ENCODE assay signal across 9 mouse cellular contexts in the genomic region with DNA sequence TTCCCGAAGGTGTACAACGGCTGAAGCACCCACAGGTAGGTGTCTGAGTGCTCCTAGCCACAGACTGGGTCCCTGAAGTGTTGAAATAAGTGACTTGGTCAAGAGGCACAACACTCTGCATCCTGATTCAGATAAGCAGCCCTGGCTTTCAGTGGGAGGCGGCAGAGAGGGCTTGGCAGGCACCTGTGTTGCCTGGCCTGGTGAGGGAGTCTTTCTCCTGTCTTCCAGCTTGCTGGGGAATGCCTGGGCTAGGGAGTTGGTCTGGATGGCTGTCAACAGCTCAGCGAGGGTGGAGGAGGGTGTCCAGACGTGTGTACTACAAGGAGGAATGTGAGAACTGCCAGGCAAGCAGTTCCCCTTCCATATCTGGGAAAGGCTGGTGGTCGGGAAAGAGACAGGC. TPM values are rescaled to one million over a fixed set of nuclear protein-coding genes. Genes with fewer than 3 reads are reported as not detected.
DNase-seq lines count a peak whose midpoint lies in the region; ATAC-seq and TF ChIP-seq lines count a peak whose summit lies in the region.
"Had no signal": no experiment of that assay in that cellular context is flagged by ENCODE, and none has a peak within 500 bp of the region (broad histone marks: within the 10 kb centered on the region; RNA-seq: fewer than 3 reads in every experiment).

No protein-coding gene starts in this region.

- TF ChIP-seq CTCF in lung, embryonic 14.5 days (IDR thresholded peaks at IDR 0.05; ENCODE audit: low read depth) = peak; percentile 17

- H3K4me2 ChIP-seq in lung, embryonic 14.5 days = no peak overlapping the region
- H3K4me2 ChIP-seq in midbrain, embryonic 16.5 days (ENCODE audit: low read length) = no peak overlapping the region
- no peak overlapping the region for H3K4me2 ChIP-seq in liver, embryonic 12.5 days

- H3K27me3 ChIP-seq in lung, embryonic 14.5 days (ENCODE audit: insufficient read depth, low read length) = no peaks in the 10 kb centered on the region
- no peaks in the 10 kb centered on the region for H3K27me3 ChIP-seq in midbrain, embryonic 16.5 days (ENCODE audit: control insufficient read depth, insufficient read depth, low read depth, low read length)
- no peaks in the 10 kb centered on the region for H3K27me3 ChIP-seq in liver, embryonic 12.5 days (replicated peaks)

- H3K4me3 ChIP-seq in lung, embryonic 14.5 days (ENCODE audit: low read depth, low read length) = no peak overlapping the region
- no peak overlapping the region for H3K4me3 ChIP-seq in midbrain, embryonic 16.5 days (ENCODE audit: low read depth, low read length)
- H3K4me3 ChIP-seq in liver, embryonic 12.5 days = no peak overlapping the region
- H3K4me3 ChIP-seq: midbrain, embryonic 10.5 days had no signal

- 0 out of 2 replicates have a peak, but pooled peaks have one; percentile 18 for ATAC-seq in lung, embryonic 14.5 days (ENCODE audit: insufficient read depth)
- ATAC-seq in midbrain, embryonic 16.5 days = no peak
- ATAC-seq in liver, embryonic 12.5 days = no peak

- no peak overlapping the region for H3K9ac ChIP-seq in lung, embryonic 14.5 days
- H3K9ac ChIP-seq in midbrain, embryonic 16.5 days (ENCODE audit: low read depth, low read length) = no peak overlapping the region
- H3K9ac ChIP-seq in liver, embryonic 12.5 days = no peak overlapping the region

- no peaks in the 10 kb centered on the region for H3K9me3 ChIP-seq in lung, embryonic 14.5 days (ENCODE audit: low read depth, low read length)
- H3K9me3 ChIP-seq in midbrain, embryonic 16.5 days (replicated peaks; ENCODE audit: control insufficient read depth, low read length, poor library complexity, severe bottlenecking) = no peaks in the 10 kb centered on the region
- no peaks in the 10 kb centered on the region for H3K9me3 ChIP-seq in liver, embryonic 12.5 days (replicated peaks)
- H3K9me3 ChIP-seq: midbrain, embryonic 10.5 days had no signal

- intact Hi-C loops in heart, postnatal 25 days (cut with DNase I) = no loop called here

- peaks cover 30% of the 10 kb centered on the region for H3K4me1 ChIP-seq in lung, embryonic 14.5 days (ENCODE audit: insufficient read depth)
- peaks cover 7% of the 10 kb centered on the region; the same call in 1 of the 2 replicates for H3K4me1 ChIP-seq in midbrain, embryonic 16.5 days (ENCODE audit: control insufficient read depth, insufficient read depth, low read length)
- H3K4me1 ChIP-seq in liver, embryonic 12.5 days = peaks cover 11% of the 10 kb centered on the region; the same call in 1 of the 2 replicates

- WGBS in lung, embryonic 14.5 days = 32% methylated on average over 6 of the region's 6 CpGs
- 78% methylated on average over 6 of the region's 6 CpGs for WGBS in midbrain, embryonic 16.5 days
- WGBS in liver, embryonic 12.5 days (ENCODE audit: insufficient replicate concordance) = 51% methylated on average over 6 of the region's 6 CpGs

- DNase-seq in heart, adult 11 months = peak; percentile 97
- DNase-seq in heart, postnatal 25 days (ENCODE audit: low spot score) = no peak
- peak; percentile 84 for DNase-seq in 3T3-L1 (ENCODE audit: low read depth, low spot score)
- peak; percentile 61 to 76 for DNase-seq in heart, adult 18-20 months
- no peak for DNase-seq in lung, embryonic 14.5 days
- DNase-seq in adrenal gland, postnatal 4 days (ENCODE audit: low spot score in 2 of 2) = no peak

- H3K36me3 ChIP-seq in lung, embryonic 14.5 days (ENCODE audit: insufficient read depth) = peaks cover 5% of the 10 kb centered on the region
- no peaks in the 10 kb centered on the region for H3K36me3 ChIP-seq in midbrain, embryonic 16.5 days (ENCODE audit: control insufficient read depth, insufficient read depth, low read length)
- no peaks in the 10 kb centered on the region for H3K36me3 ChIP-seq in liver, embryonic 12.5 days

- H3K27ac ChIP-seq in lung, embryonic 14.5 days (ENCODE audit: low read depth) = peak overlapping the region; percentile 90
- no peak overlapping the region for H3K27ac ChIP-seq in midbrain, embryonic 16.5 days (ENCODE audit: low read length)
- no peak overlapping the region for H3K27ac ChIP-seq in liver, embryonic 12.5 days
- H3K27ac ChIP-seq: midbrain, embryonic 10.5 days had no signal

RNA-seq across cellular contexts. Expression of a gene that starts 15.0 kb away (rescaled TPM):
- 10 to 100 TPM; 11.5 to 11.7 TPM for total RNA-seq in heart, postnatal 25 days (2021)
- 1 to 10 TPM; 7.2 to 9.7 TPM for total RNA-seq in heart, adult 18-20 months (2021)
- polyA plus RNA-seq in lung, embryonic 14.5 days (2014; fragmentation: Nextera tagmentation; extraction: Ambion mirVana) = 58.8 and 60.3 TPM in 2 replicates
- 19.3 and 28.5 TPM in 2 replicates for polyA plus RNA-seq in midbrain, embryonic 16.5 days (2015; fragmentation: Nextera tagmentation; extraction: Ambion mirVana)
- 7.5 and 7.9 TPM in 2 replicates for polyA plus RNA-seq in liver, embryonic 12.5 days (2016; fragmentation: Nextera tagmentation; extraction: Ambion mirVana)
- 10 to 100 TPM; 46.6 to 56.3 TPM for total RNA-seq in adrenal gland, postnatal 4 days (2021)

Comparison
In these comparisons a context has a peak if more than half of its experiments do, and no peak if none do; other contexts are left out.
1. DNase-seq: peak in heart, adult 11 months (single experiment), 3T3-L1 (single experiment) and heart, adult 18-20 months (2 of 2); none in heart, postnatal 25 days (single experiment), lung, embryonic 14.5 days (single experiment) and adrenal gland, postnatal 4 days (0 of 2).